Mouse (Mus musculus): ENCODE results near the gene Map3k13.
"Not testable (repeated sequence)": the region's sequence is repeated elsewhere in the genome, so short reads cannot be mapped to it uniquely, and the experiment has no call there.

The Map3k13 gene

DNA sequence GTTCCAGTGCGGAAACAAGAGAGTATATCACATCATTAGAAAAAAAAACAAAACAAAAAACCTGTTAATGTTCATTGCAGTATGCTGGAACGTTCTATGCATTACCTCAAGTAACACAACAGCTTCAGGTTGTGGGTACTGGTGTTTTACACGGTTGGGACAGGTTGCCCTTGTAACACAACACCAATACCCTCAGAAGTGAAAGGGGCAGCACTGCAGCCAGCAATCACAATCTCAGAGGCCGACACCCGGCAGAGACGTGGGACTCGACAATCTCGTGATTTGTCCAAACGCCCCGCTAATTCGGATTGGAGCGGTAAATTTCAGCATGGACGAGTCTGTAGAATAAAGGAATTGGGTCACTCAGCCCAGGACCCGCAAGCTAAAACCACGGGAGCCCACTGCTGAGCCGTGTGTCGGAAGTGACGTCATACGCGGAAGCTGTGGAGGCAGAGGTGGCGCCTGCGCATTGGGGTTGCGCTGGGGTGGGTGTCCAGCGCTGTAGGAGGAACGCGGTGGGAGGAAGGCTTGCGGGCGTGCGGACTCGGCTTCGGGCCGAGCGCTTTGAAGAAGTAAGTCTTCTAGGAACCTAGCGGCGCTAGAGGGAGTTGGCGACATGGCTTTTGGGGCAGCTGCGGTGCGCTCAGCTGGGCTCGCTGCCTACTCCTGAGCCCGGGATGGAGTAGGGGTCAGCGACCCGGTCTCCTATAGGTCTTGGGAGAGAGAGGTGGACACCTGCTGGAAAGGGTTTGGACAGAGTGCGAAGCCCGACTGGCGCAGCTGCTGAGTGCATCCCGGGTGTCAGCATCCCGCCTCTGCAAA is at the start of gene Map3k13:
Gene Map3k13 (plus strand): TSS at position 472 of the 822 bp plus-strand sequence.
- peak; percentile 86 for DNase-seq (ENCODE audit: low read depth, low spot score)

DNA sequence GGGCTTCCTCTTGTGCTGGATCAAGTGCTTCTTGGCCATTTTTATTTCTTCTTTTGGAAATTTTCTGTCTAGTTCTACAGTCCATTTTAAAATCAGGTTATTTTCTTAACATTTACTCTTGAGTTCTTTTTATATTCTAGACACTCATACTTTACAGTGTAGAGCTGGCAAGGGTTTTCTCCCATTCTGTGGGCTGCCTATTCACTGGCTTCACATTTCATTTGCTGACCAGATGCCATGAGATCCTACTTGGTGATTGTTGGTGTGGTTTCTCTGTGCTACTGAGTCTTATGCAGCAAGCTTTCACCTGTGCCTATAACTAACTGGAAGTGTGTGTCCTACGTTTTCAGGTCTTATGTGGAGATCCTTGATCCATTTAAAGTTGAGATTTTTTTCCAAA is 35.7 kb upstream of the Map3k13 start:
- no peak for DNase-seq (ENCODE audit: low read depth, low spot score)

DNA sequence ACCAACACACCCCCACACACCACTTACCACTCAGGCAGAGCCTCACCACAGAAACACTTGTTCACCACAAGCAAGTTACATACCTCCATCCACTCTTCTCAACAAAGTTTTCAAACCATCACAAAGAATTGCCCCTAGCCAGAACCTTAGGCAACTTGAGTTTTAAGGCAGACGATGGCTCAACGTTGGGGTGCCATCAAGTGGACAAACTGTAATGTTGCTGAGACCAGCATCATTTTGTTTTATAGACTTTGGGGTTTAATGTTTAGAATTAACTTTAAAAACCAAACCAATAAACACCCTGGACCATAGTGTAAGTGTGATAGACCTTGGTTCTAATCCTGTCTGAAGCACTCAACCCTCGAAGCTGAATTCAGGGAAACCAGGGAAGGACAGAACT is 25.9 kb upstream of the Map3k13 start:
- DNase-seq (ENCODE audit: low read depth, low spot score), result no peak

DNA sequence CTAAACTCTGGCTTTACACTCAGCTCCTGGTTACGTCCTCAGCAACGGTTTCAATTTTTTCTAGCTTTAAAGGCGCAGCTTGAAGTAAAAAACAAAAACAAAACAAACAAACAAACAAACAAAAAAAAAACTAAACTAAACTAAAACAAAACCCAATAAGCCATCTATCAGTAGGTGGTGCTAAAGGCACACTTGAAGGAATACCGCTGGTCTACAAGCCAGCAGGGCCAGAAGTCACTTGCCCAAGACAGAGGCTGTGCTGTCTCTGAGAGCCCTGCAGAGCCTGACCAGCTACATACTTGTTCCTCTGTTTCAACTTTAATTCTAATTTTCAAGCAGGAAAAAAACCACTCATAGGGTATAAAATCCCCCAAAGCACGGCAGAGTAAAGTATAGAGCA is 24.5 kb upstream of the Map3k13 start:
- DNase-seq (ENCODE audit: low read depth, low spot score), result no peak

DNA sequence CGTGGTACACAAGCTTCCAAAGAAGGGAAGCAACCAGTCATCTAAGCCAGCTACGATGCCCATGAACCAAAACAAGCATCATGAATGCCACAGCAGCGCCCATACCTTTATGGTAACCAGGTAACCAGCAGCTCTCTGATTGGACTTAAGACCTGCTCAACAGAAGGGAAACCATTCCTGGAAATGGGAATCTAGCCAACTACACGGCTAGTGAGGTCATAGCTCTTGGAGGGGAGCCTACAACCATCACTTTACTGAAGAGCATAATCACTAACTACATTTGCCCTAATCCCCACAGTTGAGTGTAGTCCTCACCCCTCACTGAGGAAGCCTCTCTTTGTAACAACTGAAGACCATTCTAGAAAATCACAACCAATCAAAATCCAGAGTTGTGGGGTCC is 19.4 kb upstream of the Map3k13 start:
- DNase-seq (ENCODE audit: low read depth, low spot score), result no peak

DNA sequence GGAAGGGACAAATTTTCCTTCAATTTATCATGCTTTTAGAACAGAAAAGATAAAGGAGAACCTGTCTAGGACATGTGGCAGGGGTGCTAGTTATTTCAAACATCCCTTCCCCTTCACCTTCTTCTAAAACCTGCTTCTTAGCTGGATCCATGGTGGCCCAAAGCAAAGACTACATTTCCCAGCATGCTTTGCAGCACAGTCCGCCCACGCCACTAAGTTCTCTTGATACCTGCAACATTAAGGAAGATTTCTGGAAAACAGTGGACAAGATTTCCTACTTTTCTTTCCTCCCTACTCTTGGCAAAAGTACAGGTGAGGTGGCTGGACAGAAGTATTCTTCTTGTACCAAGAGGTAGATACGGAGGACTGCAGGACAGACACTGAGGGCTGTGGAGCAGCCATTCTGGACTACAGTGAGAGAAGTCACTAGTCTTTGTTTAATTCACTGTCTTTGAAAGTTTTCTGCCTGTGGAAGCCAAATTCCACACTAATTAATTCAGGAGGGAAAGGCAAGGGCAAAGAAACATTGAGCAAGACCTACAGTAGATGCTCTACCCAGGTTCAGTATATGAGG is 15.8 kb upstream of the Map3k13 start:
- DNase-seq (ENCODE audit: low read depth, low spot score), result no peak

DNA sequence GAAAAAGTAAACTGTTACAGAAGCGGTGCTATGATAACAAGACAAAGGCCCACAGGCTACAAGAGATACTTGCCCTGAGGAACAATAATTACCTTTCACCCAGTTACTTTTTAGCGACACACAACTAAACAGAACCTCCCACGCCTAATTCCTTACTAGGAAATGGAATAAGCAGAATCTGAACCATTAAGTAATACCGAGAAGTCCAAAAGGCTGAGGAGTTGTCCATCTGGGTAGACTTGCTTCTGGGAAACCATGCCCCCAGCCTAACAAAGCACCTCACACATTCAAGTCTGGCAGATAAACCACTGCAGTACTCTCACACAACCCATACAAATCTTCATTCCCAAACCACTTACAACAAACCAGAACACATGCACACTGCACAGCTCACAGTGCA is 15.0 kb upstream of the Map3k13 start:
- no peak for DNase-seq (ENCODE audit: low read depth, low spot score)

DNA sequence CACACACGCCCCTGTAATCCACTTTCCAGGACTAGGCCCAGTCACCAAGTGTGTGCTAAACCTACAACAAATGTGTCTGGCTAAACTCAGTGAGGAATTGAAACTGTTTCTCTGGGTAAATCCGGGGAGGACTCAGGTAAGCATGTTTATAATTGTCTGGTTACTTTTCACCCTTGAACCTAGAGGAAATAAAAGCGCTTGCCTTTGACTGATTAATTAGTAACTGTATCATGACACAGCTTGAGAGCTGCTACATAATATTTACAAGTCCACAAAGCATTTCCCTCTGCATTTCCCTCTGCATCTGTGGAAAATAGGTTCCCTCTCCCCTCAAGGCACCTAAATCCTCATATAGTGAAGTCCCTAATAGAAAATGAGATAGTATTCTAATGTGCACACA is 12.9 kb upstream of the Map3k13 start:
- DNase-seq (ENCODE audit: low read depth, low spot score), result no peak

DNA sequence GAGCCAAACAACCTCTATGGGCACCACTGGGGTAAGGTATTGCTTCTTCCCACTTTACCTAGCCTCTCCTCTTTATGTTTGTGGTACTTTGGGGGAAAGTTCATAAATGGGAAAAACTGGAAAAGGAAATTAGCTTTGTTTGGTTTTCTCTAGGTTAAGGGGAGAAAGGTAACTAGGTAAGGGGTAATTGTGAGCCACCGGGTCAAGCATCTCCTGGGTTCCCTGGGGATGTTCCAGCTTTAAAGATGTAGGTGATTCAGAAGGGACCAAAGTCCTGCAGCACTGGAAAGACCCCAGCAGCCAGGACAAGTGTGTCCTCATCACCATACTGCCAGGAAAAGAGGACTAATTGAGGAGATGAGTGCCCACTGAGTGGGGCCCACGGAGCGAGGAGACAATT is 12.3 kb upstream of the Map3k13 start:
- DNase-seq (ENCODE audit: low read depth, low spot score), result no peak

DNA sequence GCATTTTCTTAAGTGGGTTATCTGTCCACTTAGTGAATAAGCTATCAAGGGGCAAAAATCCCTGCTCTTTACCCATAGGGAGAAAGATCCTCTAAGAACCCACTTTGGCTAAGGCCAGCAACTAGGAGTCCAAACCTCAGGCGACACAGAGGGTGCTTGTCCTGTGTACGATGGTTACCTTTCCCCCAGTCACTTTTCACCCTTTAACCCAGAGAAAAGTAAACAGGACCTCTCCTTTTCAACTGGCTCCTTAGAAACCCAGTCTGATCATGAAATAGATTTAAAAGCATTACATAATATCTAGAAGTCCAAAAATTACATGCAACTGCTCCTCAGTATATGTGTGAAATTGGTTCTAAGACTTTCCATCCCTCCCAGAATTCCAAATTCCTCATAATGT is 11.3 kb upstream of the Map3k13 start:
- no peak for DNase-seq (ENCODE audit: low read depth, low spot score)

DNA sequence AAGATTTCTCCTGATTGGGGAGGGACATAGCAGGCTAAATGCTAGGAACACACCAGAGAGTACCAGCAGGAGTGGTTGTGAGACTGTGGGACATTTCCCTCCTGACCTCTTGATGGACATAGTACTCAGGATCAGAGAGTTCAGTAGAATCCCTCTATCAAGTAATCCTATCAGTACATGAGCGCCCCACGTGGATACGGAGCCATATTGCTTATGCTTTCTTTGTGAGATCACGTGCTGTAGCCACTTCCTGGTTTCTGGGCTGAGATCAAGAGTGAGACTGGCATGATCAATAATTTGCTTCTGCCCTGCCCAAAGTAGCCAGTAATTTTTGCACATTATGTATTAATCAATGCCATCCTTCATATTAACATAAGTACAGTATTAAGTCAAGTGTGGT is 9.1 kb upstream of the Map3k13 start:
- no peak for DNase-seq (ENCODE audit: low read depth, low spot score)

DNA sequence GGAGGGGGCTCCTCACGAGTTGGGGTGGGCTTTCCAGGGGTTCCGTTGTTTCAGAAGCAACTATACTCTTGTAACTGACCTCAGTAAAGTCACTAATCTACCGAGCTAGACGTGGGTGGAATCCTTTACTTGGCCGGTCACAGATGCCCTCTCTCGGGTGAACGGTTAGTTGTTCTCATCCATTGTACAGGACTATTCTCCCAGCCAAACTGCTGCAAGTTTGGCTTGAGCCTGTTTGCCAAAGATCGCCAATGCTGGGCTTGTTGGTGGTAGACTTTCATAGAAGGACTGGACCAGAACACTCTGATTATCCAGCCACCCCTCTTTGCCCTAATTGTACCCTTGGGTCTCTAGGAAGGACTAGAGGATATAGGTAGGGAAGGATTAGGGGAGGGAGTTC is 7.8 kb upstream of the Map3k13 start:
- no peak for DNase-seq (ENCODE audit: low read depth, low spot score)

DNA sequence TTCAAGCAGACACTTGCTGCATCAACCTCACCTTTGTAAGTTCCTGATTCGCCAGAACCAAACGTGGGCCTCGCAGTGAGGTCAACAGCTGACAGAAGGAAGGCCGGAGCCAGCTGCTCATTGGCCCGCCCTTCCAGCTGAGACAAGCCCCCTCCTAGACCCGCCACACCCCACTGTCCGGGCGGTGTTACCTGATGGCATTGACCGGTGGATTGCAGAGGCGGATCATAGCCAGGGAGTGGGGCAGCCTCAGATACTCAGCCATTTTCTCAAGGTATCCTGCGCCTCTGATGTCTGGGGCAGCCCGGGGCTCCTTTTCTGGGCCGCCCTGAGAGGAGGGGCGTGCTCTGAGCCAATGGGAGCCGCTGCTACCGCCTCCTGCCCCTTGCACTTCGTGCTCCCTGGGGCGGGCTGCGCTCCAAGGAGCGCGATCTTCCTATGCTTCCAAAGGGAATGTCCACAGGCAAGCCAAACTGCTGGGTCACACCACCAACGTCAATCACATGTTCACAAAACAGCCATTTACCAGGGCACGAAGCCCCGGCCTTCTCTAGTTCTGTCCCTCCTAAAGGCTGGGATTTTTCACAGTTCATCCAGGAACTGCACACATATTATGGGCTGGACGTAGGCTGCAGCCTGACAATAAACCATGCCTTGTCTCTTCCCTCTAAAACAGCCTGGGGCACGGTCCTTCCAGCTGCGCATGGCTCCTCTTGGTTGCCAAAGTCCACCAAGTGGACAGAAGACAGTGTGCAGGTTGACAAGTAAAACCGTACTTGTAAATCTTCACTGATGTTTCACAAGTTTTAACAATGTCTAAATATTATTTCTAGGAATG is 6.4 kb upstream of the Map3k13 start, which contains the start of gene Ehhadh:
Gene Ehhadh (minus strand): TSS at position 292 of the 838 bp plus-strand sequence.
- DNase-seq (ENCODE audit: low read depth, low spot score), result no peak

DNA sequence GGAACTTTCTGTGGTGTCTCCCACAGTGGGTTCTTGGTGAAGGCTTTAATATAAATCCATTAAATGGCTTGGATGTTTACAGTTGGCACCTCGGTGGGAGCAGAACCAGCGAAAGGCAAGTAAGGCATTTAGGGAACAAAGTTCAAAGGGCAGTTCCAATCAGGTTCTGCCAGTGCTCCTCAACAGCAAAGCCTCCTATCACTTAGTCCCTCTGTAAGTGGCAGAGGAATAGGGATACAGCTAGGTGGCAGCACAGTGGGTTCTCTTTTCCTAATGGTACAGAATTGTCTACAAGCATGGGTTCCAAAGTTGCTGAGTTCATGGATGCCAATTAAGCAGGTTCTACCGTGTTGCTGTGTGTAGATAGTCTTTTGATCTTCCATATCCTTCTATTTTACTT is 5.6 kb upstream of the Map3k13 start:
- no peak for DNase-seq (ENCODE audit: low read depth, low spot score)

DNA sequence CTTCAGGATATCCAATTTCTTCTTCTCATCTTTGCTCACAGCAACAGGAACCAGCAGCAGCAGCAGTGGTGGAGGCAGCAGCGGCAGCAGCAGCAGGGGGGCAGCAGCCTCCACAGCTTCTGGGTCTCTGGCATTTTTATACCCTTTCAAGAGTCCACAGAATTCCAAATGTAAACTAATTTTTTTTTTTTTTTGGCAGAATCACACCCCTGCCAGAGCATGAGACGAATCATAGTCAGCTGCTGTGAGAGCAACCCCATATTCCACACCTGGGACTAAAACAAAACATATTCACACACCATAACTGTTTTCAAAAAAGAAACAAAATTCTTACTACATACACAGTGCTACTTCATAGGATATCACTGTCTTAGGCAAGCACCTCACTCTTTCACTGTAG is 5.0 kb upstream of the Map3k13 start:
- no peak for DNase-seq (ENCODE audit: low read depth, low spot score)

DNA sequence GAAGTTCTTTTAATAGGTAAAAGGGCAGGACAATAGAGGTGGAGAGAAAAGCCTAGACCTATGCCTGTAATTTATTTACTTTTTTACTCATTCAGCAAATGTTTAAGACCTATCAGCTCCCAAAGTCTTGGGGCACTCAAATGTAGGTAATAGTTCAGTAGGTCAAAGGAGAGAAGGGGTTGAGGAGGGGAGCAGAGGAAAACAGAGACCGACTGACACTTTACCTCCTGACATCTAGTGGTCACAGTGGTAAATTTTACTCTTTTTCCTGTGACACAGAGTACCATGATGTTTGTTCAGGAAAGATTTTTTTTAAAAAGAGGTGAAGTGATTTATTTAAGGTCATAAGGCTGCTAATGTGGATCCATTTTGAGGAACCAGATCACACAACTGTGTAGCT is 3.7 kb upstream of the Map3k13 start:
- no peak for DNase-seq (ENCODE audit: low read depth, low spot score)

DNA sequence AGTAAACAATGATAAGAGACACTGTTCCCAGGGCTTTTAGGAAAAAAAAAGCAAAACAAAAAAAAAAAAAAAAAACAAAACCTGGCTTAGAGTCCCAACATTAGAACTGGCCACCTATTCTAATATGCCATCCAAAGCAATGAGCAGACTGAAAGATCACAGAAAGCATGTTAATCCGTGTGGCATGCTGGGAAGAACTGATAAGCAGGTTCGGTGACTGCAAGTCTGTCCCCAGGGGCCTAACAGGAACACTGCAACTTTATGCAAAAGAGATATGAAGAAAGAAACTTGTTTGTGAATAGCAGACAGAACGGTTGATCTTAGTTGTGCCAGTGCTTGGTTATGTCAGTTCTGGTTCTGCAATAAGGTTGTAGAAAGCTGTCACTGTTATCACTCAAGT is 2.4 kb upstream of the Map3k13 start:
- DNase-seq (ENCODE audit: low read depth, low spot score), result no peak

DNA sequence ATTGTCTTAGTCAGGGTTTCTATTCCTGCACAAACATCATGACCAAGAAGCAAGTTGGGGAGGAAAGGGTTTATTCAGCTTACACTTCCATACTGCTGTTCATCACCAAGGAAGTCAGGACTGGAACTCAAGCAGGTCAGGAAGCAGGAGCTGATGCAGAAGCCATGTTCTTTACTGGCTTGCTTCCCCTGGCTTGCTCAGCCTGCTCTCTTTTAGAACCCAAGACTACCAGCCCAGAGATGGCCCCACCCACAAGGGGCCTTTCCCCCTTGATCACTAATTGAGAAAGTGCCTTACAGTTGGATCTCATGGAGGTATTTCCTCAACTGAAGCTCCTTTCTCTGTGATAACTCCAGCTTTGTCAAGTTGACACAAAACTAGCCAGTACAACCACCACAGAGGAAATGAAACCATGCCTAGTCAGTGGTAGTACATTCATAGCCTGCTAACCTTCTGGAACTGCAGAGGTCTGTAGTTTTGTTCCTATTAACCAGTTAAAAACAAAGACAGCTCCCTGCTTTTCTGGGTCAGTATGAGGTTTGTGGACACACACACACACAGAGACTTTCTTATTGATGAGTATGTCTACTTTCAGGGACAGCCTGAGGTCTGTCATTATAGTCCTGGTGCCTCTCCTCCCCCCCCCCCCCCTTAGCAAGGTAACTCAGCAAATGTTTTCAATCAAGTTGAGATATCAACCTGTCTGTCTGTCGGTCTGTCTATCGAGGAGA is 901 bp upstream of the Map3k13 start:
- DNase-seq (ENCODE audit: low read depth, low spot score), result not testable (repeated sequence)

DNA sequence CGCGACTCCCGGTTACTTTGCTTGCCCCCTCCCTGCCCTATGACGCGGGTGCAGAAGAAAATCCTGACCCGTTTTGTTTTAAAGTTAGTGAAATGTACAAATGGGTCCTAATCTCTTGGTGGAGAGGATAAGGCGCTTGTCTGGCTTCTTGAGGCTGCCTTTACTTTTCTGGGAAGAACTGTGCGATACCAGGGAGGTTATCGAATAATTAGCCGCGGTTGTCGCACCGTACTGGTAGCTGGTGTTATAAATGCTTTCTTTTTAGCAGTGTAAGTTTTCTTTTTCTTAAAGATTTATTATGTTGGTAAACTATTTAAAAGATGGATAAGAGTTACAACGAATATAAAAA is 525 bp downstream of the Map3k13 start:
- DNase-seq (ENCODE audit: low read depth, low spot score), result no peak

DNA sequence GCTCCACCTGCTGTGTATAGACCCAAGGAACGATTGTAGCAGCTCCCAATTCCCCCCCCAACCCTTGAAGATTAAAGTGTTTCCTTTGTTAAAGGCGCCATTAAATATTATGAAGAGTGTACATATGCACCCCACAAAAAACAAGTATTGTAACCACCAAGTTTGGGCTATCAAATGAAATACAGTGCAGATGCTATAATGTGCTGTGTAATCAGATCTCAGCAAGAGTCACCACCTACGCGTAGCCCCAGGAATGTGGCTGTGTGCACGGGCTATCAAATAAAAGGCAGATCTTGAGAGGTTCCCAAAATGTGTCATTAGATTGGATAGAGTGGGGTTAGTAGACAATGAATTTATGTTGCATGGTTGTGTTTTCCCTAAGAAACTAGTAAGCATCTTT is 925 bp downstream of the Map3k13 start:
- DNase-seq (ENCODE audit: low read depth, low spot score), result no peak

DNA sequence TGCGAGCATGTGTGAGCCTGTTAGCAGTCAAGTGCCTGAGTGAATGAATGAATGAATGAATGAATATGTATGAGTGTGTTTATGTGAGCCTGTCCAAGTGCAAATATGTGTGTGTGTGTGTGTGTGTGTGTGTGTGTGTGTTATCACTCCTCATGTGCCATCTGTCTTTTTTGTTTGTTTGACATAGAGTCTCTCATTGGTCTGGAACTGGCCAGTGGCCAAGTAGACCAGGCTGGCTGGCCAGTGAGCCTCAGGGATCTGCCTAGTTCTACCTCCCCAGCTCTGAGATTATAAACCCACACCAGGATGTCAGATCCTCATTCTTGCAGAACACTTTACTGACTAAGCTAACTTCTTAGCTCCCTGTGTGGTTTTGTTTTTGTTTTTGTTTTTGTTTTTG is 10.1 kb downstream of the Map3k13 start:
- no peak for DNase-seq (ENCODE audit: low read depth, low spot score)

DNA sequence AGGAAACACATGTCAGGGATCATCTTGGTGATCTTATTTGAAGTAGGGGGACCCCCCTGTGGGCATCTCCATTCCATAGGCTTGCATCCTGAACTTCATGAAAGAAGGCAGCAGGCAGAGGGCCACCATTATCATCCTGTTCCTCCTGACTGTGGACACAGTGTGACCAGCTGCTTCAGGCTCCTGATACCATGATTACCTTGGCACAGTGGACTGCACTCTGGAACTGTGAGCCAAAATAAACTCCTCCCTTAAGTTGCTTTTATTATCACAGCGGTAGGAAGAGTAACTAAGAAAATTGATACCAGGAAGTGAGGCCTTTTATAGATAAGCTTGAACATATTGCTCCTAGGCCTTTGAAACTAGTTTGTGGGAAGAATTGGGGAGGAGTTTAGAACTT is 12.7 kb downstream of the Map3k13 start:
- DNase-seq (ENCODE audit: low read depth, low spot score), result no peak

All from telencephalon, adult 2 months (tissue).